Mouse (Mus musculus) CH12.LX (cell line): ENCODE results near the gene E130114P18Rik. TPM values are rescaled to one million over a fixed set of nuclear protein-coding genes. Genes with fewer than 3 reads are reported as not detected.

Experiments
- DNase-seq: peaks from one replicate; pipeline ENCODE4 v3.0.0-alpha.2; 2013; ENCODE audit errors: extremely low read depth
- H3K27ac ChIP-seq: 2 replicates; pipeline ENCODE4 v1.5.1; 2012; ENCODE audit warnings: low read depth, mild to moderate bottlenecking, control low read depth, moderate library complexity; ENCODE audit not compliant: insufficient read depth
- H3K27me3 ChIP-seq: replicated peaks from 2 replicates; pipeline ENCODE3; 2012; ENCODE audit warnings: inconsistent platforms
- H3K36me3 ChIP-seq, 2 experiments: replicated peaks in 1 of 2; 2 replicates each; pipeline versions ENCODE3 to v1.6.1; 2012; ENCODE audit warnings: inconsistent platforms in 1 of 2, low read length in 1 of 2, mild to moderate bottlenecking in 1 of 2, mixed read lengths in 1 of 2, moderate library complexity in 1 of 2; ENCODE audit not compliant: control insufficient read depth in 1 of 2, insufficient read depth in 1 of 2
- H3K4me1 ChIP-seq, 2 experiments: 2 replicates each; pipeline ENCODE4 v1.6.1; 2012; ENCODE audit warnings: inconsistent platforms in 1 of 2, moderate library complexity in 1 of 2; ENCODE audit not compliant: insufficient read depth in 2 of 2, control insufficient read depth in 1 of 2
- H3K4me2 ChIP-seq: 2 replicates; pipeline ENCODE4 v1.6.1; 2012; ENCODE audit warnings: low read depth, mild to moderate bottlenecking, control low read depth; ENCODE audit not compliant: poor library complexity, insufficient read depth, severe bottlenecking
- H3K4me3 ChIP-seq, 3 experiments: fragments of 150-350 bp in 1 of 3; sonication (generic) in 1 of 3; replicated peaks in 1 of 3; 2 replicates each; pipeline versions ENCODE3 to v1.5.1; 2011 to 2012; ENCODE audit warnings: low read depth in 2 of 3, low read length in 2 of 3, mild to moderate bottlenecking in 2 of 3, moderate library complexity in 2 of 3, control low read depth in 1 of 3, improper control_type of control experiment in 1 of 3, inconsistent platforms in 1 of 3, mixed read lengths in 1 of 3; ENCODE audit not compliant: poor library complexity in 1 of 3
- H3K79me2 ChIP-seq: replicated peaks from 2 replicates; pipeline ENCODE4 v1.6.1; 2012; ENCODE audit warnings: mild to moderate bottlenecking, moderate library complexity; ENCODE audit not compliant: control insufficient read depth, poor library complexity, insufficient read depth, severe bottlenecking; ENCODE audit errors: extremely low read depth
- H3K9ac ChIP-seq: 2 replicates; pipeline ENCODE4 v1.6.1; 2012; ENCODE audit warnings: low read depth, mild to moderate bottlenecking, control low read depth, moderate library complexity; ENCODE audit not compliant: insufficient read depth
- H3K9me3 ChIP-seq: replicated peaks from 2 replicates; pipeline ENCODE3; 2012; ENCODE audit warnings: low read length, inconsistent platforms, mixed read lengths
- CHD1 ChIP-seq: IDR thresholded peaks from 2 replicates; pipeline ENCODE4 v1.6.1; 2012; ENCODE audit warnings: low read depth, low read length, improper control_type of control experiment, inconsistent platforms
- EP300 ChIP-seq: IDR thresholded peaks from 2 replicates; pipeline ENCODE4 v1.6.1; 2011; ENCODE audit warnings: low read length, improper control_type of control experiment
- GABPA ChIP-seq: IDR thresholded peaks from 2 replicates; pipeline ENCODE4 v1.6.1; 2012; ENCODE audit warnings: low read depth, low read length, improper control_type of control experiment, inconsistent platforms; ENCODE audit not compliant: insufficient replicate concordance
- HCFC1 ChIP-seq: IDR thresholded peaks from 2 replicates; pipeline ENCODE4 v1.6.1; 2012; ENCODE audit warnings: low read depth, mild to moderate bottlenecking, inconsistent platforms, low read length, improper control_type of control experiment
- JUN ChIP-seq: IDR thresholded peaks from 2 replicates; pipeline ENCODE4 v1.6.1; 2011; ENCODE audit warnings: low read depth, mild to moderate bottlenecking, low read length, improper control_type of control experiment, moderate library complexity; ENCODE audit not compliant: insufficient read depth
- JUND ChIP-seq: conservative IDR thresholded peaks from 2 replicates; pipeline ENCODE4 v1.6.1; 2011; ENCODE audit warnings: low read depth, low read length, improper control_type of control experiment
- KAT2A ChIP-seq: IDR thresholded peaks from 2 replicates; pipeline ENCODE4 v1.6.1; 2012; ENCODE audit warnings: low read length, improper control_type of control experiment, inconsistent platforms; ENCODE audit not compliant: insufficient replicate concordance
- MEF2A ChIP-seq: IDR thresholded peaks from 2 replicates; pipeline ENCODE4 v1.6.1; 2014; ENCODE audit warnings: low read depth, mild to moderate bottlenecking, inconsistent platforms, low read length, improper control_type of control experiment, borderline replicate concordance
- MXI1 ChIP-seq: IDR thresholded peaks from 2 replicates; pipeline ENCODE4 v1.6.1; 2011; ENCODE audit warnings: mild to moderate bottlenecking, low read depth, low read length, improper control_type of control experiment
- MYC ChIP-seq: IDR thresholded peaks from 2 replicates; pipeline ENCODE4 v1.6.1; 2011; ENCODE audit warnings: low read depth, mild to moderate bottlenecking, improper control_type of control experiment, low read length
- NELFE ChIP-seq: IDR thresholded peaks from 2 replicates; pipeline ENCODE4 v1.6.1; 2011; ENCODE audit warnings: low read depth, low read length, improper control_type of control experiment
- NRF1 ChIP-seq: IDR thresholded peaks from 2 replicates; pipeline ENCODE4 v1.6.1; 2014; ENCODE audit warnings: low read depth, mild to moderate bottlenecking, inconsistent platforms, low read length, improper control_type of control experiment, moderate library complexity
- PAX5 ChIP-seq: IDR thresholded peaks from 2 replicates; pipeline ENCODE4 v1.6.1; 2012; ENCODE audit warnings: low read length, inconsistent platforms, mixed read lengths
- RAD21 ChIP-seq: IDR thresholded peaks from 2 replicates; pipeline ENCODE4 v1.6.1; 2011; ENCODE audit warnings: low read depth, mild to moderate bottlenecking, low read length, improper control_type of control experiment, moderate library complexity
- TBP ChIP-seq: conservative IDR thresholded peaks from 2 replicates; pipeline ENCODE4 v1.6.1; 2011; ENCODE audit warnings: low read depth, low read length, improper control_type of control experiment
- TCF12 ChIP-seq: IDR thresholded peaks from 2 replicates; pipeline ENCODE4 v1.6.1; 2014; ENCODE audit warnings: low read depth, mild to moderate bottlenecking, inconsistent platforms, low read length, improper control_type of control experiment
- UBTF ChIP-seq: IDR thresholded peaks from 2 replicates; pipeline ENCODE4 v1.6.1; 2012; ENCODE audit warnings: low read depth, mild to moderate bottlenecking, inconsistent platforms, low read length, improper control_type of control experiment, moderate library complexity
- ZC3H11A ChIP-seq: IDR thresholded peaks from 2 replicates; pipeline ENCODE4 v1.6.1; 2012; ENCODE audit warnings: low read depth, mild to moderate bottlenecking, inconsistent platforms, low read length, improper control_type of control experiment
- ZMIZ1 ChIP-seq: IDR thresholded peaks from 2 replicates; pipeline ENCODE4 v1.6.1; 2012; ENCODE audit warnings: low read depth, mild to moderate bottlenecking, inconsistent platforms, low read length, improper control_type of control experiment
- dilution Hi-C: fragments of 300-500 bp; cut with MboI; formaldehyde crosslinking; loops from 2 replicates; pipeline ENCODE4 v1.14.3; 2020; ENCODE audit warnings: low sequenced_read_pairs; ENCODE audit not compliant: extremely low pct_unique_long_range_greater_than_20kb, extremely low pct_ligation_motif_present
- in situ Hi-C: fragments of 300-500 bp; cut with MboI; formaldehyde crosslinking; loops from 3 replicates; pipeline ENCODE4 v1.14.3; 2019; ENCODE audit warnings: low sequenced_read_pairs, low pct_ligation_motif_present, low pct_unique_long_range_greater_than_20kb, mixed read lengths
- polyA plus RNA-seq: library from polyadenylated mRNA; unstranded; fragments of >175 nt; gene quantifications from 2 replicates; pipeline ENCODE4 v1.2.1, GENCODE M21; 2012; ENCODE audit warnings: low read depth; ENCODE audit not compliant: insufficient read length
- total RNA-seq, 2 experiments: library from RNA; depleted of rRNA; stranded (reverse); fragments of 300-350 nt in 1 of 2; fragments of >200 nt in 1 of 2; gene quantifications; 2 replicates each; pipeline ENCODE4 v1.2.3; 2012 to 2014

E130114P18Rik gene
- total and polyA plus RNA-seq, 3 experiments = not detected

GRCm38 (mm10) chr4:97806924-97807323 is 29.0 kb upstream of the E130114P18Rik start:
- H3K27me3 ChIP-seq = no peaks in the 10 kb centered on the region
- no peaks in the 10 kb centered on the region for H3K79me2 ChIP-seq
- no peak overlapping the region for H3K27ac ChIP-seq
- DNase-seq = no peak
- peaks cover 42% of the 10 kb centered on the region for H3K9me3 ChIP-seq
- H3K4me1 ChIP-seq = no peaks in the 10 kb centered on the region
- TF ChIP-seq NRF1 (no peak), MYC (no peak), HCFC1 (no peak), ZC3H11A (no peak), MXI1 (no peak)
- H3K4me3 ChIP-seq = no peak overlapping the region
- H3K36me3 ChIP-seq = no peaks in the 10 kb centered on the region
- H3K9ac ChIP-seq = no peak overlapping the region
- no peak overlapping the region for H3K4me2 ChIP-seq
- dilution Hi-C loops (no loop called here), in situ Hi-C loops (no loop called here)

GRCm38 (mm10) chr4:97805896-97806808 is 28.3 kb upstream of the E130114P18Rik start:
- DNase-seq = no peak
- H3K4me2 ChIP-seq = no peak overlapping the region
- no peak overlapping the region for H3K9ac ChIP-seq
- H3K27ac ChIP-seq = no peak overlapping the region
- peaks cover 45% of the 10 kb centered on the region for H3K9me3 ChIP-seq
- dilution Hi-C loops = no loop called here
- H3K36me3 ChIP-seq = no peaks in the 10 kb centered on the region
- no peaks in the 10 kb centered on the region for H3K27me3 ChIP-seq
- no peaks in the 10 kb centered on the region for H3K4me1 ChIP-seq
- TF ChIP-seq TCF12 (no peak), MEF2A (no peak), GABPA (no peak), MYC (no peak), UBTF (no peak), ZMIZ1 (no peak), NRF1 (no peak), EP300 (no peak), NELFE (no peak), TBP (no peak), JUND (no peak), KAT2A (no peak), RAD21 (no peak), HCFC1 (no peak), CHD1 (no peak), PAX5 (no peak), JUN (no peak)
- no peak overlapping the region for H3K4me3 ChIP-seq
- in situ Hi-C loops = no loop called here
- no peaks in the 10 kb centered on the region for H3K79me2 ChIP-seq
